Comparison of ENCODE assay signal across 8 mouse cellular contexts in the genomic region with DNA sequence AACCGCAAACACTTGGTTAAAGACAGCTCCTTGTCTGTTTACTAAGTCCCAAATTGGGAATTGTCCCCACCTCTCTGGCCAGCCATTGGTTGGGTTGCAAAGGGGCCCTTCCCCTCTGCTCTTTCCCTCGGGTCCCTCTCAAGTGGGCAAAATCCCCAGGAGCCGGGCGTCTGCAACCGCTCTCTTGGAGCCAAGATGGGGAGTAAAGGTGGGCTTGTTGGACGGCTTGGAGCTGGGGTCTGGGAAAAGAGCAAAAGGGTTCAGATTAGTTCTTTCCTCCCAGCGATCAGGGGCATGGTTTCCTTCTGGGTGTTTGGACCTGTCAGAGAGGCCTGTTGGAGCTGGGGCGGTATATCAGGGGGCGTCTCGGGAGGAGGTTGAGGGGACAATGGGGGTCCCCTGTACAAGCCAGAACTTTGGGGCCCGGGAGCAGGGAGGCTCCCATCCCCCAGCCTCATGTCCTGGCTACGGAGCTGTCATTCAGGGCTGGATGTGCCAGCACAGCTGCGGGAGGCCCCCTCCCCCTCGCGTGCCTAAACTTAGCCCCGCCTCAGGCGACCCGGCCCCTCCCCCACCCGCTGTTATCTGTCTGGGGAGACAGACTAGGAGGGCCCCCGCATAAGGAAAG. TPM values are rescaled to one million over a fixed set of nuclear protein-coding genes. Genes with fewer than 3 reads are reported as not detected.
DNase-seq lines count a peak whose midpoint lies in the region; ATAC-seq and TF ChIP-seq lines count a peak whose summit lies in the region.
"Had no signal": no experiment of that assay in that cellular context is flagged by ENCODE, and none has a peak within 500 bp of the region (broad histone marks: within the 10 kb centered on the region; RNA-seq: fewer than 3 reads in every experiment).

No protein-coding gene starts in this region.

- no peaks in the 10 kb centered on the region for H3K27me3 ChIP-seq in ES-Bruce4 (ENCODE audit: control insufficient read depth, insufficient read depth, low read length, poor library complexity, severe bottlenecking)
- no peaks in the 10 kb centered on the region for H3K27me3 ChIP-seq in intestine, postnatal 0 days (replicated peaks; ENCODE audit: control insufficient read depth, insufficient read depth, low read length)

- ATAC-seq in intestine, postnatal 0 days = no peak
- ATAC-seq in megakaryocyte progenitor cell, adult 5-6 weeks (replicated peaks; ENCODE audit: poor library complexity) = 0 out of 2 replicates have a peak, but pooled peaks have one; percentile 28

- 2% methylated on average over 19 of the region's 20 CpGs for WGBS in intestine, postnatal 0 days

- peak overlapping the region; percentile 66 for H3K4me2 ChIP-seq in intestine, postnatal 0 days (replicated peaks; ENCODE audit: low read depth)

- peaks cover 3% of the 10 kb centered on the region for H3K4me1 ChIP-seq in ES-Bruce4 (ENCODE audit: control insufficient read depth, insufficient read depth, low read length)
- no peaks in the 10 kb centered on the region; the same call in 1 of the 2 replicates for H3K4me1 ChIP-seq in intestine, postnatal 0 days (replicated peaks; ENCODE audit: control insufficient read depth, insufficient read depth, low read length)

- peak; percentile 68 for DNase-seq in ZHBTc4 (ENCODE audit: low read depth, low spot score)
- DNase-seq in gastrocnemius, postnatal 25 days = peak; percentile 84
- no peak for DNase-seq in spleen, adult 18-20 months
- DNase-seq in adrenal gland, postnatal 4 days (ENCODE audit: low spot score in 2 of 2) = no peak

- H3K9me3 ChIP-seq in ES-Bruce4 (replicated peaks; ENCODE audit: control insufficient read depth, insufficient read depth, low read length, poor library complexity, severe bottlenecking) = no peaks in the 10 kb centered on the region
- no peaks in the 10 kb centered on the region for H3K9me3 ChIP-seq in intestine, postnatal 0 days (ENCODE audit: control insufficient read depth)

- H3K4me3 ChIP-seq in ES-Bruce4 (ENCODE audit: low read depth, low read length) = peak overlapping the region; percentile 72
- peak overlapping the region; percentile 42 for H3K4me3 ChIP-seq in intestine, postnatal 0 days (ENCODE audit: low read depth, low read length)

- H3K36me3 ChIP-seq in ES-Bruce4 (ENCODE audit: control insufficient read depth, insufficient read depth, low read length, poor library complexity, severe bottlenecking) = no peaks in the 10 kb centered on the region
- no peaks in the 10 kb centered on the region for H3K36me3 ChIP-seq in intestine, postnatal 0 days (ENCODE audit: control insufficient read depth, insufficient read depth)

- no peak for TF ChIP-seq POLR2A in ES-Bruce4 (IDR thresholded peaks at IDR 0.05; ENCODE audit: insufficient read depth, low read length)

- H3K27ac ChIP-seq in ES-Bruce4 (ENCODE audit: insufficient read depth, low read length) = no peak overlapping the region
- H3K27ac ChIP-seq in intestine, postnatal 0 days (ENCODE audit: low read depth, low read length) = no peak overlapping the region

- peak overlapping the region; percentile 52 for H3K9ac ChIP-seq in ES-Bruce4 (ENCODE audit: low read depth, poor library complexity, severe bottlenecking)
- H3K9ac ChIP-seq in intestine, postnatal 0 days (ENCODE audit: low read depth, low read length) = 0 out of 2 replicates have a peak overlapping the region, but pooled peaks have one; percentile 11

- TF ChIP-seq CTCF in ES-Bruce4 (IDR thresholded peaks at IDR 0.05; ENCODE audit: low read depth, low read length) = no peak
- TF ChIP-seq CTCF in intestine, postnatal 0 days (IDR thresholded peaks at IDR 0.05; ENCODE audit: low read depth) = no peak

- TF ChIP-seq EP300 in ES-Bruce4 (IDR thresholded peaks at IDR 0.05; ENCODE audit: insufficient read depth, low read depth, low read length) = no peak

RNA-seq across cellular contexts. Expression of a gene that starts 8.7 kb away (rescaled TPM):
- polyA plus RNA-seq in ES-Bruce4 (2011; ENCODE audit: insufficient read depth, insufficient read length, low read depth, missing spikeins) = 14.3 and 15.3 TPM in 2 replicates
- 100 to 1,000 TPM; 943 to 950 TPM for total RNA-seq in gastrocnemius, postnatal 25 days (2021)
- 7.1 and 9.3 TPM in 2 replicates for polyA plus RNA-seq in intestine, postnatal 0 days (2015; fragmentation: Nextera tagmentation; extraction: Ambion mirVana)
- total RNA-seq in megakaryocyte progenitor cell, adult 5-6 weeks (2015) = not detected in 2 replicates
- not detected in 2 replicates for total RNA-seq in megakaryocyte progenitor cell, adult 5-6 weeks (2017)
- total RNA-seq in adrenal gland, postnatal 4 days (2021) = 10 to 100 TPM; 19.3 to 28.8 TPM

RNA-seq across cellular contexts. Expression of a gene that starts 11.2 kb away (rescaled TPM):
- 5.7 and 6.1 TPM in 2 replicates for polyA plus RNA-seq in ES-Bruce4 (2011; ENCODE audit: insufficient read depth, insufficient read length, low read depth, missing spikeins)
- not detected for total RNA-seq in gastrocnemius, postnatal 25 days (2021)
- 0.12 and 0.14 TPM in 2 replicates for polyA plus RNA-seq in intestine, postnatal 0 days (2015; fragmentation: Nextera tagmentation; extraction: Ambion mirVana)
- total RNA-seq in megakaryocyte progenitor cell, adult 5-6 weeks (2015) = 0.20 TPM in 1 of 2 replicates, not detected in the other
- total RNA-seq in megakaryocyte progenitor cell, adult 5-6 weeks (2017) = not detected in 2 replicates
- under 1 TPM in 1 of 2 experiments, not detected in 1; 0.39 TPM for total RNA-seq in adrenal gland, postnatal 4 days (2021)
- total RNA-seq: common myeloid progenitor, adult 5-6 weeks had no signal

RNA-seq across cellular contexts. Expression of a gene that starts 18.8 kb away (rescaled TPM):
- 0.68 and 1.1 TPM in 2 replicates for polyA plus RNA-seq in ES-Bruce4 (2011; ENCODE audit: insufficient read depth, insufficient read length, low read depth, missing spikeins)
- total RNA-seq in gastrocnemius, postnatal 25 days (2021) = under 1 TPM; 0.43 to 0.64 TPM
- 0.12 and 0.54 TPM in 2 replicates for polyA plus RNA-seq in intestine, postnatal 0 days (2015; fragmentation: Nextera tagmentation; extraction: Ambion mirVana)
- 18.2 and 28.4 TPM in 2 replicates for total RNA-seq in megakaryocyte progenitor cell, adult 5-6 weeks (2015)
- total RNA-seq in megakaryocyte progenitor cell, adult 5-6 weeks (2017) = 12.7 and 13.2 TPM in 2 replicates
- total RNA-seq in adrenal gland, postnatal 4 days (2021) = under 1 TPM; 0.85 to 0.98 TPM

RNA-seq across cellular contexts. Expression of a gene that starts 19.5 kb away (rescaled TPM):
- polyA plus RNA-seq in ES-Bruce4 (2011; ENCODE audit: insufficient read depth, insufficient read length, low read depth, missing spikeins) = 75.7 and 90.0 TPM in 2 replicates
- total RNA-seq in gastrocnemius, postnatal 25 days (2021) = 10 to 100 TPM; 16.3 to 18.0 TPM
- polyA plus RNA-seq in intestine, postnatal 0 days (2015; fragmentation: Nextera tagmentation; extraction: Ambion mirVana) = 98.5 and 106 TPM in 2 replicates
- total RNA-seq in megakaryocyte progenitor cell, adult 5-6 weeks (2015) = 46.7 and 49.6 TPM in 2 replicates
- total RNA-seq in megakaryocyte progenitor cell, adult 5-6 weeks (2017) = 71.0 and 73.0 TPM in 2 replicates
- total RNA-seq in adrenal gland, postnatal 4 days (2021) = 10 to 100 TPM; 83.7 to 89.3 TPM

RNA-seq across cellular contexts. Expression of a gene that starts 53.5 kb away (rescaled TPM):
- 38.1 and 43.7 TPM in 2 replicates for polyA plus RNA-seq in ES-Bruce4 (2011; ENCODE audit: insufficient read depth, insufficient read length, low read depth, missing spikeins)
- total RNA-seq in gastrocnemius, postnatal 25 days (2021) = 10 to 100 TPM; 21.5 to 25.4 TPM
- polyA plus RNA-seq in intestine, postnatal 0 days (2015; fragmentation: Nextera tagmentation; extraction: Ambion mirVana) = 22.1 and 27.1 TPM in 2 replicates
- 26.5 and 32.3 TPM in 2 replicates for total RNA-seq in megakaryocyte progenitor cell, adult 5-6 weeks (2015)
- total RNA-seq in megakaryocyte progenitor cell, adult 5-6 weeks (2017) = 24.4 and 29.8 TPM in 2 replicates
- 10 to 100 TPM; 38.6 to 45.2 TPM for total RNA-seq in adrenal gland, postnatal 4 days (2021)

Comparison
In these comparisons a context has a peak if more than half of its experiments do, and no peak if none do; other contexts are left out.
1. DNase-seq: peak in ZHBTc4 (single experiment) and gastrocnemius, postnatal 25 days (single experiment); none in spleen, adult 18-20 months (0 of 2) and adrenal gland, postnatal 4 days (0 of 2).
2. RNA of a gene that starts 8.7 kb away (total RNA-seq): 943 to 950 TPM in gastrocnemius, postnatal 25 days; 19.3 to 28.8 TPM in adrenal gland, postnatal 4 days and not detected in megakaryocyte progenitor cell, adult 5-6 weeks; every median in the first group is over 10 times any median in the second.
3. RNA of a gene that starts 18.8 kb away (total RNA-seq): 12.7 to 28.4 TPM in megakaryocyte progenitor cell, adult 5-6 weeks; 0.85 to 0.98 TPM in adrenal gland, postnatal 4 days and 0.43 to 0.64 TPM in gastrocnemius, postnatal 25 days; every median in the first group is over 4 times any median in the second.